Mouse (Mus musculus) forebrain, embryonic 11.5 days (tissue): ENCODE measurements around the gene Mier1. TPM values are rescaled to one million over a fixed set of nuclear protein-coding genes. Genes with fewer than 3 reads are reported as not detected.

Experiments used
- ATAC-seq: fragments of 200-750 bp; cut with Nextera tagmentation; replicated peaks from 2 replicates; pipeline ENCODE4 v1.8.0; 2017; ENCODE audit warnings: moderate TSS enrichment; ENCODE audit not compliant: low FRiP score
- DNase-seq: peaks from one replicate; pipeline ENCODE4 v3.0.0-alpha.2; 2017; ENCODE audit warnings: low spot score
- H3K27ac ChIP-seq: fragments of 300-500 bp; sonication (generic); 2 replicates; pipeline ENCODE4 v1.5.1; 2014; ENCODE audit warnings: low read depth, low read length
- H3K27me3 ChIP-seq: fragments of 300-500 bp; sonication (generic); 2 replicates; pipeline ENCODE4 v1.6.1; 2014; ENCODE audit warnings: mild to moderate bottlenecking, low read length, mixed read lengths; ENCODE audit not compliant: control insufficient read depth, insufficient read depth
- H3K36me3 ChIP-seq: fragments of 300-500 bp; sonication (generic); 2 replicates; pipeline ENCODE4 v1.6.1; 2014; ENCODE audit warnings: mild to moderate bottlenecking, low read length, moderate library complexity, mixed read lengths; ENCODE audit not compliant: control insufficient read depth, insufficient read depth
- H3K4me1 ChIP-seq: fragments of 300-500 bp; sonication (generic); replicated peaks from 2 replicates; pipeline ENCODE4 v1.6.1; 2014; ENCODE audit warnings: low read length, mixed read lengths; ENCODE audit not compliant: control insufficient read depth, insufficient read depth
- H3K4me2 ChIP-seq: fragments of 300-500 bp; sonication (generic); 2 replicates; pipeline ENCODE4 v1.6.1; 2014; ENCODE audit warnings: low read depth, mild to moderate bottlenecking, low read length, moderate library complexity, mixed read lengths; ENCODE audit not compliant: severe bottlenecking
- H3K4me3 ChIP-seq: fragments of 300-500 bp; sonication (generic); 2 replicates; pipeline ENCODE4 v1.5.1; 2014; ENCODE audit warnings: low read depth, low read length
- H3K9ac ChIP-seq: fragments of 300-500 bp; sonication (generic); 2 replicates; pipeline ENCODE4 v1.6.1; 2014; ENCODE audit warnings: low read length
- H3K9me3 ChIP-seq: fragments of 300-500 bp; sonication (generic); 2 replicates; pipeline ENCODE4 v1.6.1; 2016; ENCODE audit warnings: low read length, mixed read lengths; ENCODE audit not compliant: control insufficient read depth
- WGBS: fragments of 180-500 bp; shearing (Covaris S2); extraction: QIAGEN DNeasy Blood & Tissue Kit; methylation state at CpG from one replicate; pipeline ENCODE4 v1.1.7; 2014; 5-methylcytosine and 5-hydroxymethylcytosine counted together
- polyA plus RNA-seq: library from polyadenylated mRNA; unstranded; fragments of >200 nt; fragmentation: Nextera tagmentation; extraction: Ambion mirVana; gene quantifications from 2 replicates; pipeline ENCODE4 v1.2.1, GENCODE M21; 2014

Gene Mier1
- polyA plus RNA-seq, 1 experiment from 2014 or later: 43.7 TPM

GRCm38 (mm10) chr4:103112651-103113050, 1.5 kb upstream of the Mier1 start:
- peak overlapping the region; percentile 86 for H3K4me3 ChIP-seq
- H3K9me3 ChIP-seq: no peaks in the 10 kb centered on the region
- H3K4me2 ChIP-seq: peak overlapping the region; percentile 57
- DNase-seq: no peak
- H3K9ac ChIP-seq: peak overlapping the region; percentile 91; the same call in 1 of the 2 replicates
- H3K4me1 ChIP-seq: peaks cover 4% of the 10 kb centered on the region; the same call in 1 of the 2 replicates
- ATAC-seq: no peak
- H3K27me3 ChIP-seq: no peaks in the 10 kb centered on the region
- no peaks in the 10 kb centered on the region; the same call in 1 of the 2 replicates for H3K36me3 ChIP-seq
- H3K27ac ChIP-seq: no peak overlapping the region
- WGBS: 50% methylated on average over 7 of the region's 7 CpGs

- Histone ChIP-seq H3K36me3 (no peaks in the 10 kb centered on the region; the same call in 1 of the 2 replicates), H3K27me3 (no peaks in the 10 kb centered on the region), H3K4me2 (peak overlapping the region; percentile 57), H3K4me1 (peaks cover 4% of the 10 kb centered on the region; the same call in 1 of the 2 replicates), H3K9me3 (no peaks in the 10 kb centered on the region), H3K9ac (peak overlapping the region; percentile 91), H3K4me3 (peak overlapping the region; percentile 86), H3K27ac (peak overlapping the region; percentile 100; the same call in 1 of the 2 replicates)
- no peak for DNase-seq
- 13% methylated on average over 11 of the region's 11 CpGs for WGBS
- ATAC-seq: no peak
Observed at GRCm38 (mm10) chr4:103113402-103113801, 788 bp upstream of the Mier1 start.

GRCm38 (mm10) chr4:103118888-103119228, 4.7 kb downstream of the Mier1 start:
- H3K4me1 ChIP-seq: peaks cover 5% of the 10 kb centered on the region; the same call in 1 of the 2 replicates
- H3K4me3 ChIP-seq: peak overlapping the region; percentile 93
- H3K4me2 ChIP-seq: peak overlapping the region; percentile 68
- H3K27ac ChIP-seq: peak overlapping the region; percentile 91
- H3K9ac ChIP-seq: peak overlapping the region; percentile 95
- no peaks in the 10 kb centered on the region for H3K36me3 ChIP-seq
- no peaks in the 10 kb centered on the region for H3K9me3 ChIP-seq
- H3K27me3 ChIP-seq: no peaks in the 10 kb centered on the region
- WGBS: under 1% methylated on average over 13 of the region's 15 CpGs
- DNase-seq: no peak
- ATAC-seq: no peak

DNA sequence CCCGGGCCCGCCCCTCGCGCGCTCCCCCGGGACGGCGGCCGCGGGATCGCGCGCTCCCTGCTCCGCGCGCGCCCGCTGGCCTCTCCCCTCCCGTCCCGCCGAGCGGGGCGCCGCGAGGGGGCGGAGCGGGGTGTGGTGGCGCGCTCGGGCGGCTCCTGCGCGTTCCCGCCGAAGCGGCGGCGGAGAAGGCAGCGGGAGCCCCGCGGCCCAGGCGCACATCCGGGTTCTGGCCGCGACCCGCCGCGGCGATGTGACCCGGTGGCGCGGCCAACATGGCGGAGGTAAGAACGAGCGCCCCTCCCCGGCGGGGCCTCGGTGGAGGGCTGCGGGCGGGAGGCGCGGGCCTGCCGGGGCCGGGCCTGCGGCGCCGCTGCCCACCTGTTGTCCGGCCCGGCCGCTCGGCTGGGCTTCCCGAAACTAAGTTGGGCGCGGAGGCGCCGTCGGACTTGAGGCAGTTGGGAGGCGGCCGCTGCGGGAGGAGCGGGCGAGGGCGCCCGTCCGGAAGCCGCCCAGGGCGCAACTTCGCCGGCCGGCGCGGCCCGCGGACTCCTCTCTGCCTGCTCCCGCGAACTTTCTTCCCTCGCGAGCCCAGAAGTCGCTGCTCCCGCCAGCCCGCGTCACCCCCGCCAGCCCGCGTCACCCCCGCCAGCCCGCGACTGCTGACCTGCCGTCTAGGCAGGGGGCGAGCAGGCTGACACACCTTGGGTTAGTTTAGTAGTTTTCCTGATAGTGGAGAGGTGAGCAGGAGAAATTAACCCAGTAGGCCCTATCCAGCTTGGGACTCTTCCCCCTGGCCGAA, 5.2 kb downstream of the Mier1 start:
- Histone ChIP-seq H3K27me3 (no peaks in the 10 kb centered on the region), H3K27ac (peak overlapping the region; percentile 91), H3K4me1 (peaks cover 5% of the 10 kb centered on the region; the same call in 1 of the 2 replicates), H3K9ac (peak overlapping the region; percentile 95), H3K4me3 (peak overlapping the region; percentile 93), H3K9me3 (no peaks in the 10 kb centered on the region), H3K36me3 (no peaks in the 10 kb centered on the region), H3K4me2 (peak overlapping the region; percentile 68)
- ATAC-seq: peak; percentile 69
- WGBS: 0% methylated on average over 105 of the region's 111 CpGs
- peak; percentile 87 for DNase-seq

DNA sequence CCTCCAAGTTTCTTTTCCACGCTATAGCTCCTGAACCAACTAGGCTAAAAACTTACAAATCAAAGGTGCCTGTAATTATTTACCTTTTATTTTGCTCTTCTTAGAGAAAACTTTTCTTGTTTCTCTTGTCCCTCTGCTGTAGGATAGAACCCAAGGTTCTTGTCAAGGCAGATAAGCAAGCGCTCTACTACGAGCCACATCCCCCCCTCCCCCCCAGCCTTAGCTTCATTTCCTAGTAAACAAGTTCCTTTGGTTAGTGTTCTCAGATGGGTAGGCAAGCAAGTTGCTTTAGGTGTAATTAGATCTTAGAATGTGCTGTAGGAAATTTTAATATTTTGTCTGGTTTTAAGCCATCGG, 5.8 kb downstream of the Mier1 start:
- Histone ChIP-seq H3K36me3 (no peaks in the 10 kb centered on the region), H3K4me3 (peak overlapping the region; percentile 93), H3K9me3 (no peaks in the 10 kb centered on the region), H3K27me3 (no peaks in the 10 kb centered on the region), H3K27ac (peak overlapping the region; percentile 91; the same call in 1 of the 2 replicates), H3K9ac (peak overlapping the region; percentile 95), H3K4me1 (peaks cover 5% of the 10 kb centered on the region; the same call in 1 of the 2 replicates), H3K4me2 (peak overlapping the region; percentile 68)
- DNase-seq (no peak), ATAC-seq (no peak)
- WGBS: 16% methylated on average over 4 of the region's 4 CpGs

- Histone ChIP-seq H3K36me3 (no peaks in the 10 kb centered on the region), H3K9ac (no peak overlapping the region), H3K27me3 (no peaks in the 10 kb centered on the region), H3K4me1 (peaks cover 5% of the 10 kb centered on the region; the same call in 1 of the 2 replicates), H3K9me3 (no peaks in the 10 kb centered on the region), H3K4me3 (peak overlapping the region; percentile 93), H3K4me2 (peak overlapping the region; percentile 68), H3K27ac (no peak overlapping the region)
- ATAC-seq (no peak), DNase-seq (no peak)
- WGBS: 48% methylated on average over 3 of the region's 3 CpGs
Observed at GRCm38 (mm10) chr4:103120395-103120794, 6.2 kb downstream of the Mier1 start.

- Histone ChIP-seq H3K9me3 (no peaks in the 10 kb centered on the region), H3K4me2 (peak overlapping the region; percentile 68; the same call in 1 of the 2 replicates), H3K27me3 (no peaks in the 10 kb centered on the region), H3K9ac (no peak overlapping the region), H3K36me3 (no peaks in the 10 kb centered on the region), H3K4me3 (no peak overlapping the region), H3K4me1 (peaks cover 5% of the 10 kb centered on the region; the same call in 1 of the 2 replicates), H3K27ac (no peak overlapping the region)
- no peak for DNase-seq
- ATAC-seq: no peak
- WGBS: 89% methylated on average over 9 of the region's 9 CpGs
Observed at GRCm38 (mm10) chr4:103120874-103121389, 6.7 kb downstream of the Mier1 start.

DNA sequence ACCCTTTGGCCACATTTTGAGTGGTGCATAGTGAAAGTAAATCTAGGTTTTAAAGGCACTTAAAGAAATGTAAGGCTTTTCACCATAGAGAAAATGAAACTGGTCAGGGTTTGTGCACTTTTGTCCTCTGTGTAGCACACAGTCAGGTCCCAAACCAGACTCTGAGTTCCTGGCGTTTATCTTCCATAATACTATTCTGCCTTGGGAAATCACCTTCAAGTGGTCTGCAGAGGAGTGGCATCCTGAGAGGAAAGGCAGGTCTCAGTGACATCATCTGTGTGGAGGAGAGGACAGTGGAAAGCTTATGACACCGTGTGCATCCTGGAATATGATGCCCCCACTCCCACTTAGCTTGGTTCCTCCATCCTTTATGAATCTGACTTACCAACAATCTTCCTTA, 8.9 kb downstream of the Mier1 start:
- Histone ChIP-seq H3K9me3 (no peaks in the 10 kb centered on the region), H3K9ac (no peak overlapping the region), H3K36me3 (no peaks in the 10 kb centered on the region), H3K27me3 (no peaks in the 10 kb centered on the region), H3K4me1 (peaks cover 5% of the 10 kb centered on the region; the same call in 1 of the 2 replicates), H3K27ac (no peak overlapping the region), H3K4me2 (no peak overlapping the region), H3K4me3 (no peak overlapping the region)
- ATAC-seq (no peak), DNase-seq (no peak)
- 83% methylated on average over 2 of the region's 2 CpGs for WGBS
